Mouse (Mus musculus) CH12.LX (cell line): ENCODE data around the gene Vmn1r4. TPM values are rescaled to one million over a fixed set of nuclear protein-coding genes. Genes with fewer than 3 reads are reported as not detected.

Experiments
- DNase-seq: peaks from one replicate; pipeline ENCODE4 v3.0.0-alpha.2; 2013; ENCODE audit errors: extremely low read depth
- H3K27ac ChIP-seq: 2 replicates; pipeline ENCODE4 v1.5.1; 2012; ENCODE audit warnings: low read depth, mild to moderate bottlenecking, control low read depth, moderate library complexity; ENCODE audit not compliant: insufficient read depth
- H3K27me3 ChIP-seq: replicated peaks from 2 replicates; pipeline ENCODE3; 2012; ENCODE audit warnings: inconsistent platforms
- H3K36me3 ChIP-seq, 2 experiments: replicated peaks in 1 of 2; 2 replicates each; pipeline versions ENCODE3 to v1.6.1; 2012; ENCODE audit warnings: inconsistent platforms in 1 of 2, low read length in 1 of 2, mild to moderate bottlenecking in 1 of 2, mixed read lengths in 1 of 2, moderate library complexity in 1 of 2; ENCODE audit not compliant: control insufficient read depth in 1 of 2, insufficient read depth in 1 of 2
- H3K4me1 ChIP-seq, 2 experiments: 2 replicates each; pipeline ENCODE4 v1.6.1; 2012; ENCODE audit warnings: inconsistent platforms in 1 of 2, moderate library complexity in 1 of 2; ENCODE audit not compliant: insufficient read depth in 2 of 2, control insufficient read depth in 1 of 2
- H3K4me2 ChIP-seq: 2 replicates; pipeline ENCODE4 v1.6.1; 2012; ENCODE audit warnings: low read depth, mild to moderate bottlenecking, control low read depth; ENCODE audit not compliant: poor library complexity, insufficient read depth, severe bottlenecking
- H3K4me3 ChIP-seq, 3 experiments: fragments of 150-350 bp in 1 of 3; sonication (generic) in 1 of 3; replicated peaks in 1 of 3; 2 replicates each; pipeline versions ENCODE3 to v1.5.1; 2011 to 2012; ENCODE audit warnings: low read depth in 2 of 3, low read length in 2 of 3, mild to moderate bottlenecking in 2 of 3, moderate library complexity in 2 of 3, control low read depth in 1 of 3, improper control_type of control experiment in 1 of 3, inconsistent platforms in 1 of 3, mixed read lengths in 1 of 3; ENCODE audit not compliant: poor library complexity in 1 of 3
- H3K79me2 ChIP-seq: replicated peaks from 2 replicates; pipeline ENCODE4 v1.6.1; 2012; ENCODE audit warnings: mild to moderate bottlenecking, moderate library complexity; ENCODE audit not compliant: control insufficient read depth, poor library complexity, insufficient read depth, severe bottlenecking; ENCODE audit errors: extremely low read depth
- H3K9ac ChIP-seq: 2 replicates; pipeline ENCODE4 v1.6.1; 2012; ENCODE audit warnings: low read depth, mild to moderate bottlenecking, control low read depth, moderate library complexity; ENCODE audit not compliant: insufficient read depth
- H3K9me3 ChIP-seq: replicated peaks from 2 replicates; pipeline ENCODE3; 2012; ENCODE audit warnings: low read length, inconsistent platforms, mixed read lengths
- CTCF ChIP-seq, 2 experiments: IDR thresholded peaks in 1 of 2; conservative IDR thresholded peaks in 1 of 2; 2 replicates each; pipeline ENCODE4 v1.5.1; 2011 to 2012; ENCODE audit warnings: low read depth in 2 of 2, low read length in 2 of 2, improper control_type of control experiment in 1 of 2, inconsistent platforms in 1 of 2, mild to moderate bottlenecking in 1 of 2, moderate library complexity in 1 of 2
- E2F4 ChIP-seq: IDR thresholded peaks from 2 replicates; pipeline ENCODE4 v1.6.1; 2011; ENCODE audit warnings: low read depth, low read length, improper control_type of control experiment; ENCODE audit not compliant: insufficient replicate concordance
- ETS1 ChIP-seq: conservative IDR thresholded peaks from 2 replicates; pipeline ENCODE4 v1.6.1; 2012; ENCODE audit warnings: low read depth, mild to moderate bottlenecking, inconsistent platforms, low read length, improper control_type of control experiment, moderate library complexity
- HCFC1 ChIP-seq: IDR thresholded peaks from 2 replicates; pipeline ENCODE4 v1.6.1; 2012; ENCODE audit warnings: low read depth, mild to moderate bottlenecking, inconsistent platforms, low read length, improper control_type of control experiment
- IRF4 ChIP-seq: IDR thresholded peaks from 2 replicates; pipeline ENCODE4 v1.6.1; 2014; ENCODE audit warnings: low read depth, mild to moderate bottlenecking, inconsistent platforms, low read length, improper control_type of control experiment
- JUN ChIP-seq: IDR thresholded peaks from 2 replicates; pipeline ENCODE4 v1.6.1; 2011; ENCODE audit warnings: low read depth, mild to moderate bottlenecking, low read length, improper control_type of control experiment, moderate library complexity; ENCODE audit not compliant: insufficient read depth
- JUND ChIP-seq: conservative IDR thresholded peaks from 2 replicates; pipeline ENCODE4 v1.6.1; 2011; ENCODE audit warnings: low read depth, low read length, improper control_type of control experiment
- MAZ ChIP-seq: IDR thresholded peaks from 2 replicates; pipeline ENCODE4 v1.6.1; 2012; ENCODE audit warnings: low read depth, mild to moderate bottlenecking, inconsistent platforms, low read length, improper control_type of control experiment, moderate library complexity
- MYC ChIP-seq: IDR thresholded peaks from 2 replicates; pipeline ENCODE4 v1.6.1; 2011; ENCODE audit warnings: low read depth, mild to moderate bottlenecking, improper control_type of control experiment, low read length
- NELFE ChIP-seq: IDR thresholded peaks from 2 replicates; pipeline ENCODE4 v1.6.1; 2011; ENCODE audit warnings: low read depth, low read length, improper control_type of control experiment
- NRF1 ChIP-seq: IDR thresholded peaks from 2 replicates; pipeline ENCODE4 v1.6.1; 2014; ENCODE audit warnings: low read depth, mild to moderate bottlenecking, inconsistent platforms, low read length, improper control_type of control experiment, moderate library complexity
- PAX5 ChIP-seq: IDR thresholded peaks from 2 replicates; pipeline ENCODE4 v1.6.1; 2012; ENCODE audit warnings: low read length, inconsistent platforms, mixed read lengths
- POLR2A ChIP-seq: IDR thresholded peaks from 2 replicates; pipeline ENCODE4 v1.6.1; 2011; ENCODE audit warnings: low read depth, mild to moderate bottlenecking, improper control_type of control experiment, low read length
- POLR2AphosphoS2 ChIP-seq: IDR thresholded peaks from 2 replicates; pipeline ENCODE4 v1.6.1; 2011; ENCODE audit warnings: low read depth, low read length, improper control_type of control experiment
- RAD21 ChIP-seq: IDR thresholded peaks from 2 replicates; pipeline ENCODE4 v1.6.1; 2011; ENCODE audit warnings: low read depth, mild to moderate bottlenecking, low read length, improper control_type of control experiment, moderate library complexity
- RCOR1 ChIP-seq: conservative IDR thresholded peaks from 2 replicates; pipeline ENCODE4 v1.6.1; 2012; ENCODE audit warnings: low read depth, mild to moderate bottlenecking, inconsistent platforms, low read length, improper control_type of control experiment
- SIN3A ChIP-seq: IDR thresholded peaks from 2 replicates; pipeline ENCODE4 v1.6.1; 2012; ENCODE audit warnings: low read length, improper control_type of control experiment, inconsistent platforms
- SMC3 ChIP-seq: IDR thresholded peaks from 2 replicates; pipeline ENCODE4 v1.6.1; 2011; ENCODE audit warnings: low read depth, low read length, improper control_type of control experiment
- TBP ChIP-seq: conservative IDR thresholded peaks from 2 replicates; pipeline ENCODE4 v1.6.1; 2011; ENCODE audit warnings: low read depth, low read length, improper control_type of control experiment
- TCF12 ChIP-seq: IDR thresholded peaks from 2 replicates; pipeline ENCODE4 v1.6.1; 2014; ENCODE audit warnings: low read depth, mild to moderate bottlenecking, inconsistent platforms, low read length, improper control_type of control experiment
- ZC3H11A ChIP-seq: IDR thresholded peaks from 2 replicates; pipeline ENCODE4 v1.6.1; 2012; ENCODE audit warnings: low read depth, mild to moderate bottlenecking, inconsistent platforms, low read length, improper control_type of control experiment
- ZKSCAN1 ChIP-seq: IDR thresholded peaks from 2 replicates; pipeline ENCODE4 v1.6.1; 2012; ENCODE audit warnings: low read depth, inconsistent platforms, low read length, improper control_type of control experiment, borderline replicate concordance
- ZMIZ1 ChIP-seq: IDR thresholded peaks from 2 replicates; pipeline ENCODE4 v1.6.1; 2012; ENCODE audit warnings: low read depth, mild to moderate bottlenecking, inconsistent platforms, low read length, improper control_type of control experiment
- ZNF384 ChIP-seq: IDR thresholded peaks from 2 replicates; pipeline ENCODE4 v1.6.1; 2012; ENCODE audit warnings: low read depth, low read length, improper control_type of control experiment, inconsistent platforms
- dilution Hi-C: fragments of 300-500 bp; cut with MboI; formaldehyde crosslinking; loops from 2 replicates; pipeline ENCODE4 v1.14.3; 2020; ENCODE audit warnings: low sequenced_read_pairs; ENCODE audit not compliant: extremely low pct_unique_long_range_greater_than_20kb, extremely low pct_ligation_motif_present
- in situ Hi-C: fragments of 300-500 bp; cut with MboI; formaldehyde crosslinking; loops from 3 replicates; pipeline ENCODE4 v1.14.3; 2019; ENCODE audit warnings: low sequenced_read_pairs, low pct_ligation_motif_present, low pct_unique_long_range_greater_than_20kb, mixed read lengths
- polyA plus RNA-seq: library from polyadenylated mRNA; unstranded; fragments of >175 nt; gene quantifications from 2 replicates; pipeline ENCODE4 v1.2.1, GENCODE M21; 2012; ENCODE audit warnings: low read depth; ENCODE audit not compliant: insufficient read length
- total RNA-seq, 2 experiments: library from RNA; depleted of rRNA; stranded (reverse); fragments of 300-350 nt in 1 of 2; fragments of >200 nt in 1 of 2; gene quantifications; 2 replicates each; pipeline ENCODE4 v1.2.3; 2012 to 2014

The Vmn1r4 gene
- total and polyA plus RNA-seq, 3 experiments, result 0.11 to 0.25 (median 0.11) TPM

DNA sequence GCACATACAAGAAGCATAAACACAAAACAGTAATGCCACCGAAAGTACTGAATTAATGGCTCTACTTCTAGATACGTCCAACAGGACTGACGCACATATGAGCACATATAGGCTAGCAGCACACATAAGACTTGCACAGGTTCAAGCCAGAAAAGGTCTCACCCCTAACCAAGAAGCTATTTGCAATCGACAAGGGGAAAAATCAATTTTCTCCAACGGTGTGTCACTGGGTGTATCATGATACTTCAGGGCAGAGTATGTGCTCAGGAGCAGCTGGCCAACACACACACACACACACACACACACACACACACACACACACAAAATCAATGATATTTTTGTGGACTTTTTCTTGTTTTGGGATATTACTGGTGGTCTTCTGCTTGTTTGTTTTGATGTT, 18.3 kb upstream of the Vmn1r4 start:
- no peak overlapping the region for H3K4me3 ChIP-seq
- H3K27ac ChIP-seq, result no peak overlapping the region
- dilution Hi-C loops, result no loop called here
- H3K4me2 ChIP-seq, result no peak overlapping the region
- no peaks in the 10 kb centered on the region for H3K27me3 ChIP-seq
- H3K9ac ChIP-seq, result no peak overlapping the region
- TF ChIP-seq TCF12, result no peak
- no peak for TF ChIP-seq JUN
- no peak for TF ChIP-seq IRF4
- TF ChIP-seq MAZ, result no peak
- TF ChIP-seq CTCF (conservative IDR thresholded peaks at IDR 0.05 in 1 of 2, IDR thresholded peaks at IDR 0.05 in 1 of 2; ENCODE audit: low read depth in 2 of 2, low read length in 2 of 2), result no peak
- no peak for TF ChIP-seq MYC
- TF ChIP-seq SIN3A, result no peak
- TF ChIP-seq PAX5, result no peak
- TF ChIP-seq E2F4, result no peak
- TF ChIP-seq POLR2AphosphoS2, result no peak
- TF ChIP-seq ZMIZ1, result no peak
- TF ChIP-seq JUND, result no peak
- no peak for TF ChIP-seq ZKSCAN1
- no peak for TF ChIP-seq RCOR1
- no peak for TF ChIP-seq NELFE
- TF ChIP-seq TBP, result no peak
- no peak for TF ChIP-seq SMC3
- no peak for TF ChIP-seq HCFC1
- TF ChIP-seq ETS1, result no peak
- H3K9me3 ChIP-seq, result no peaks in the 10 kb centered on the region
- in situ Hi-C loops, result loop anchor here (10.0 kb wide), 1 partner anchor 101 kb away; no protein-coding TSS in a partner anchor
- peaks cover 0 to 3% of the 10 kb centered on the region in 2 experiments for H3K36me3 ChIP-seq
- H3K4me1 ChIP-seq, result peaks cover 0 to 10% of the 10 kb centered on the region in 2 experiments; a peak in 1 of 4 replicates
- H3K79me2 ChIP-seq, result peaks cover 9% of the 10 kb centered on the region; the same call in 1 of the 2 replicates
- DNase-seq, result no peak

DNA sequence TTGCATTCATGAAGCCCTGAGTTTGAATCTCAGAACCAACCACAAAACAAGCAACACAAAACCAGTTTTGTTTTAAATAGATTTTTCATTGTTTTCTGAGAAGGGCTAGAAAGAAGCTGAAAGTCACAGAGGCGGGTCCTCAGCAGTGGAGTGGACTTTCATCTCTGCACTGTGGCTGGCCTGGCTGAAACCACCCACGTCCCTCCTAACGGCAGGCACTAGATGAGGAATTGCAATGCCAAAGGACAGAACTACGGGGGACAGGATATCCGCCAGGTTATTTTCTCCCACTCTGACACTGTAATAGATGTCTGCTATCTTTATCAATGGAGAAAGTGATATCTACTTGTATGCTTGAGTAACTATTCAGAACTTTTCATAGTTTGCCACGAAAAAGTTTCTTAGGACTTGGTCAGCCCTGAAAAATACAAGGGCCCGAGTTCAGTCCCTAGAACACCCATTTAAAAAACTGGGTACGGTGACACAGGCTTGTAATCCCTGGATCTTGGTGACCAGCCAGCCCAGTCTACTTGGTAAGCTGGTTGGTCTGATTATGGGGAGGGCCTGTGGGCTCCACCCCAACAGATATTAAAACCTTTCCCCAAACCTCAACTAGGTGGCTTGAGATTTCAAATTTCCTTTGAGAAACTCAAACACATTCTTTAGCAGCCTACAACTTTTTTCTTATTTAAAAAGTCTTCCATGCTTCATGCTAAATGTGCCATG, 17.5 kb upstream of the Vmn1r4 start:
- TF ChIP-seq ETS1, result no peak
- no peak for TF ChIP-seq ZKSCAN1
- no peak for TF ChIP-seq ZNF384
- TF ChIP-seq POLR2AphosphoS2, result no peak
- no peak for TF ChIP-seq RCOR1
- TF ChIP-seq E2F4, result no peak
- no peak for TF ChIP-seq RAD21
- no peak for TF ChIP-seq TCF12
- no peak for TF ChIP-seq TBP
- TF ChIP-seq ZMIZ1, result no peak
- no peak for TF ChIP-seq POLR2A
- TF ChIP-seq NRF1, result no peak
- no peak for TF ChIP-seq ZC3H11A
- TF ChIP-seq PAX5, result no peak
- TF ChIP-seq, all 38 proteins: peak for 0
- Histone ChIP-seq H3K27me3 (no peaks in the 10 kb centered on the region), H3K79me2 (peaks cover 4% of the 10 kb centered on the region; the same call in 1 of the 2 replicates), H3K4me3 (no peak overlapping the region), H3K4me2 (no peak overlapping the region), H3K36me3 (peaks cover 0 to 3% of the 10 kb centered on the region in 2 experiments), H3K9me3 (no peaks in the 10 kb centered on the region), H3K9ac (no peak overlapping the region), H3K4me1 (peaks cover 0 to 10% of the 10 kb centered on the region in 2 experiments; a peak in 1 of 4 replicates), H3K27ac (no peak overlapping the region)
- dilution Hi-C loops (no loop called here), in situ Hi-C loops (loop anchor here (10.0 kb wide), 1 partner anchor 101 kb away; no protein-coding TSS in a partner anchor)
- no peak for DNase-seq
